Mouse (Mus musculus) midbrain, postnatal 0 days (tissue): ENCODE results near the gene Fam72a. TPM values are rescaled to one million over a fixed set of nuclear protein-coding genes. Genes with fewer than 3 reads are reported as not detected.
A peak's percentile ranks its signal among the peaks of the same experiment; 100 is the strongest.

Source experiments
- ATAC-seq: fragments of 200-750 bp; cut with Nextera tagmentation; 2 replicates; pipeline ENCODE4 v1.8.0; 2017; ENCODE audit warnings: moderate number of reproducible peaks, mild to moderate bottlenecking, moderate TSS enrichment, moderate library complexity; ENCODE audit not compliant: low FRiP score
- DNase-seq: peaks from one replicate; pipeline ENCODE4 v3.0.0-alpha.2; 2015; ENCODE audit warnings: low spot score
- H3K27ac ChIP-seq: fragments of 300-500 bp; sonication (generic); 2 replicates; pipeline ENCODE4 v1.5.1; 2014; ENCODE audit warnings: low read depth, mild to moderate bottlenecking, low read length, mixed read lengths
- H3K27me3 ChIP-seq: fragments of 300-500 bp; sonication (generic); 2 replicates; pipeline ENCODE4 v1.6.1; 2014; ENCODE audit warnings: low read length, control low read depth, mixed read lengths; ENCODE audit not compliant: insufficient read depth
- H3K36me3 ChIP-seq: fragments of 300-500 bp; sonication (generic); 2 replicates; pipeline ENCODE4 v1.6.1; 2014; ENCODE audit warnings: low read length, control low read depth, mixed read lengths; ENCODE audit not compliant: insufficient read depth
- H3K4me1 ChIP-seq: fragments of 300-500 bp; sonication (generic); 2 replicates; pipeline ENCODE4 v1.6.1; 2014; ENCODE audit warnings: mild to moderate bottlenecking, control low read depth, antibody characterized with exemption, low read length, mixed read lengths; ENCODE audit not compliant: insufficient read depth
- H3K4me2 ChIP-seq: fragments of 300-500 bp; sonication (generic); 2 replicates; pipeline ENCODE4 v1.6.1; 2014; ENCODE audit warnings: low read depth, mild to moderate bottlenecking, low read length, mixed read lengths; ENCODE audit not compliant: poor library complexity, severe bottlenecking
- H3K4me3 ChIP-seq: fragments of 300-500 bp; sonication (generic); 2 replicates; pipeline ENCODE4 v1.5.1; 2014; ENCODE audit warnings: low read depth, mild to moderate bottlenecking, low read length, moderate library complexity
- H3K9ac ChIP-seq: fragments of 300-500 bp; sonication (generic); replicated peaks from 2 replicates; pipeline ENCODE4 v1.6.1; 2014; ENCODE audit warnings: mild to moderate bottlenecking, low read length, moderate library complexity, mixed read lengths; ENCODE audit not compliant: poor library complexity, severe bottlenecking
- H3K9me3 ChIP-seq: fragments of 300-500 bp; sonication (generic); 2 replicates; pipeline ENCODE4 v1.6.1; 2016; ENCODE audit warnings: low read length, control low read depth
- CTCF ChIP-seq: IDR thresholded peaks from 2 replicates; pipeline ENCODE4 v1.5.1; 2016; ENCODE audit warnings: antibody characterized with exemption, mild to moderate bottlenecking
- WGBS: fragments of 180-500 bp; shearing (Covaris S2); extraction: QIAGEN DNeasy Blood & Tissue Kit; methylation state at CpG from one replicate; pipeline ENCODE4 v1.1.7; 2014; 5-methylcytosine and 5-hydroxymethylcytosine counted together
- polyA plus RNA-seq: library from polyadenylated mRNA; unstranded; fragments of >200 nt; fragmentation: Nextera tagmentation; extraction: Ambion mirVana; gene quantifications from 2 replicates; pipeline ENCODE4 v1.2.1, GENCODE M21; 2015
- total RNA-seq: library from RNA; depleted of rRNA; stranded (reverse); fragments of >200 nt; gene quantifications from 2 replicates; pipeline ENCODE4 v1.2.3, GENCODE M21; 2014

Gene Fam72a
- total and polyA plus RNA-seq, 2 experiments from 2014 or later, result 0.53 to 0.60 TPM

DNA sequence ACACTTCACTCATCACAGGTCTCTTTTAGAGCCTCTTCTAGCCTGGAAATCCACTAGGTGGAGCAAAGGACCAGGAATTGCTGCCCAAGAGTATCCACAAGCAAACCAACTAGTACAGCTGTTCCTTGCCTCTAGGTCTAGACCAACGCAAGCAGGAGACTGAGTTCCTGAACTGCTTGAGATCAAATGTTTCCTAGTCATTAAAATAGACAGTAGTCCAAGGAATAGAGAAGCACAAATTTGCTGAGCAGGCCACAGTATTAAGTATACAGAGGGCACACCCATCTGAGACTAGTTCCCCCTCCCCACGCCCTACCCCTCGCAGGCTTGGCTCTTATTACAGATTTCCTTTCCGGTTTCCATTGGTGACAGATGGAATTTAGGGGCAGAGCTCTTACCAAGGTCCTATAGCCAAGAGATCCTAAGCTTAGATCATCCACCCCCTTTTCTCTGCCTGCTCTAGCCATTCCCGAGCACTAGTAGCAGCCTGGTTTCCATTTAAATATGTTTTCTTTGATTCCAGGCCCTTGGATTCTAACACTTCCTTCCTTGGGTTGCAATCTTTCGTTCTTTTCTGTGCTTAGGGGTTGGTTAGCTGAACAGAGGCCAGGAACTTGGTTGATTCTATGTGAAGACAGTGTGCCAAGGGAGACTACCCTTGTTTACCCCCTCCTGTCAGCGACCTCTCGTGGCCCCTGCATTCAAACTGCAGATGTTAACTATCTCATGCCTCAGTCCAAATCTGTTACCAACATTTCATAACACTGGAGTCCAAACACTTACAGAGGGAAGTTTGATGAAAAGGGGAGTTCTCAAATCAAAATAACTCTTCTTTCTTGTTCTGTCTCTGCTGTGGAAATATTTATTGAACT lies 21.0 kb downstream of the Fam72a start:
- peak; percentile 86 for DNase-seq
- Histone ChIP-seq H3K36me3 (no peaks in the 10 kb centered on the region), H3K4me3 (no peak overlapping the region), H3K9ac (no peak overlapping the region), H3K27ac (no peak overlapping the region), H3K9me3 (no peaks in the 10 kb centered on the region), H3K27me3 (no peaks in the 10 kb centered on the region), H3K4me1 (no peaks in the 10 kb centered on the region), H3K4me2 (no peak overlapping the region)
- TF ChIP-seq CTCF, result peak; percentile 85
- WGBS, result 28% methylated on average over 8 of the region's 8 CpGs
- ATAC-seq, result 0 out of 2 replicates have a peak, but pooled peaks have one; percentile 49

- TF ChIP-seq CTCF, result no peak
- ATAC-seq, result no peak
- Histone ChIP-seq H3K4me3 (no peak overlapping the region), H3K9ac (no peak overlapping the region), H3K9me3 (no peaks in the 10 kb centered on the region), H3K4me2 (no peak overlapping the region), H3K27me3 (no peaks in the 10 kb centered on the region), H3K27ac (no peak overlapping the region), H3K4me1 (0 out of 2 replicates have a peak, but pooled peaks cover 3% of the 10 kb centered on the region), H3K36me3 (no peaks in the 10 kb centered on the region)
- no peak for DNase-seq
- WGBS, result 90% methylated on average over 2 of the region's 2 CpGs
These were observed 24.3 kb downstream of the Fam72a start for GRCm38 (mm10) chr1:131551956-131552355.

DNA sequence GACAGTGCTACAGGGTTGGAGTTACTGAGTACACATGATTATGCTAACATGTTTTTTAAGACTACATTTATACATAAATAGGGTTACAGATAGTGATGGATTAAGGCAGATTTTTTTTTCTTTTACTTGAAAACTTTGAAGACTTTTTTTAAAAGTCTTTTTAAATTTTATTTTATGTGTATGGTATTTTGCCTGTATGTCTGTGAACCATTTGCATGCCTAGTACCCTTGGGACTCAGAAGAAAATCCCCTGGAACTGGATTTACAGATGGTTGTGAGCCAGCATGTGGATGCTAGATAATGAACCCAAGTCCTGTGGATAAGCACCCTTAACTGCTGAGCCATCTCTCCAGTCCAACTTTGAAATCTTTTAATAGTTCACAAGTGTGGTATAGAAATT lies 25.7 kb downstream of the Fam72a start:
- H3K27me3 ChIP-seq, result no peaks in the 10 kb centered on the region

DNA sequence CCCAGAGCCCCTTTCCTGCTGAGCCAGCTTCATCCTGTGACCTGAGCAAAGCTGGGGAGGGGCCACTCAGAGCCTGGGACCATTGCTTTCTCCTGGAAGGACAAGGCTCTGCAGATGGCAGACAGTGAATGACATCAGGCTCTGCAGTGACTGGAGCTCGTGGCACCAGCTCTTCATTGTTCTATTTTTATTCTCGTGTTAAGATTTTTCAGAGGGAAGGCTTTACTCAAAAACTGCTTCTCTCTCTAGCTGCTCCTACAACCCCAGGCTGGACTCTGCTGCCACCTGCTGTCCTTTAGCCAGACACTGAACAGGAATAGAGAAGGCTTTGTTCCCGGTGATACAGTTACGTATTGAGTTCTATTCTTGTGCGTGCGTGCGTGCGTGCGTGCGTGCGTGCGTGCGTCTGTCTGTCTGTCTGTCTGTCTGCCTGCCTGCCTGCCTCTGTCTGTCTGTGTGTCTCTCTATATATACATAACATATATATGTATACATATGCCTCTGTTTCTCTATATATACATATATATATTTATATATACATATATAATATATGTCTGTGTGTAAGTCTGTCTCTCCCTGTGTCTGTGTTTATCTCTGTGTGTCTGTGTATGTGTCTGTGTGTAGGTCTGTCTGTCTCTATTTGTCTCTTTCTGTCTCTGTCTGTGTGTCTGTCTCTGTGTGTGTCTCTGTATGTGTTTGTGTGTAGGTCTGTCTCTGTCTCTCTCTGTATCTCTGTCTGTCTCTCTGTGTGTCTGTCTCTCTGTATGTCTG lies 27.5 kb downstream of the Fam72a start:
- Histone ChIP-seq H3K36me3 (no peaks in the 10 kb centered on the region), H3K27ac (peak overlapping the region; percentile 84), H3K9me3 (no peaks in the 10 kb centered on the region), H3K4me2 (peak overlapping the region; percentile 35), H3K27me3 (no peaks in the 10 kb centered on the region), H3K4me1 (0 out of 2 replicates have a peak, but pooled peaks cover 3% of the 10 kb centered on the region), H3K4me3 (no peak overlapping the region), H3K9ac (peak overlapping the region; percentile 61)
- DNase-seq (peak; percentile 95), ATAC-seq (peak; percentile 95)
- WGBS, result 0% methylated on average over 13 of the region's 13 CpGs
- peak; percentile 98 for TF ChIP-seq CTCF

More for the DNA sequence above, 25.7 kb downstream of the Fam72a start:
- no peaks in the 10 kb centered on the region for H3K9me3 ChIP-seq
- H3K27ac ChIP-seq, result no peak overlapping the region
- H3K4me2 ChIP-seq, result no peak overlapping the region
- TF ChIP-seq CTCF, result no peak
- DNase-seq (no peak), ATAC-seq (no peak)
- 0 out of 2 replicates have a peak, but pooled peaks cover 3% of the 10 kb centered on the region for H3K4me1 ChIP-seq
- H3K4me3 ChIP-seq, result no peak overlapping the region
- no peaks in the 10 kb centered on the region for H3K36me3 ChIP-seq
- no peak overlapping the region for H3K9ac ChIP-seq

- ATAC-seq (no peak), DNase-seq (no peak)
- H3K4me3 ChIP-seq, result no peak overlapping the region
- no peaks in the 10 kb centered on the region for H3K9me3 ChIP-seq
- H3K9ac ChIP-seq, result no peak overlapping the region
- no peaks in the 10 kb centered on the region for H3K4me1 ChIP-seq
- H3K27ac ChIP-seq, result no peak overlapping the region
- TF ChIP-seq CTCF, result no peak
- no peaks in the 10 kb centered on the region for H3K36me3 ChIP-seq
- H3K4me2 ChIP-seq, result no peak overlapping the region
- no peaks in the 10 kb centered on the region for H3K27me3 ChIP-seq
These were observed 32.8 kb downstream of the Fam72a start for GRCm38 (mm10) chr1:131560500-131560899.

DNA sequence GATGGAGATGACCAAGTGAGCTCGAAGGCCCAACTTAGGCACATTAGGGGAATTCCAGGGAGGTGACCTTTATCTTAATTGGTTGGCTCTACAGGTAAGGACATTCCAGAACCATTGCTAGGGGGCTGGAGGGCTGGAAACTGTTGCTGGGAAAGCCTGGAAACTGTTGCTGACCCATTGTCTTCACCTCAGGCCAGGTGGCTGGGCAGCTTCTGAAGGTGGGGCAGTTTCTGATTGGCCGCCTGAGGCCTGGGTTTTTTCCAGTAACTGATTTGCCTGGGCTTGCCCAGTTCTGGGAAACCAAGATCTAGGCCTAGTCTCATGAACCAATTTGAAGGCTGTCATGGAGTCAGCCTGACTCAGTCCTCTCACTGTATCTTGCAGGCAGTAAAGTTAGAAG lies 34.4 kb downstream of the Fam72a start:
- H3K36me3 ChIP-seq, result no peaks in the 10 kb centered on the region
- WGBS, result 87% methylated on average over 2 of the region's 2 CpGs
- H3K27me3 ChIP-seq, result no peaks in the 10 kb centered on the region
- no peak overlapping the region for H3K4me3 ChIP-seq
- ATAC-seq, result no peak
- no peaks in the 10 kb centered on the region for H3K4me1 ChIP-seq
- no peak for DNase-seq
- TF ChIP-seq CTCF, result no peak
- H3K27ac ChIP-seq, result no peak overlapping the region
- no peaks in the 10 kb centered on the region for H3K9me3 ChIP-seq
- H3K9ac ChIP-seq, result no peak overlapping the region
- no peak overlapping the region for H3K4me2 ChIP-seq
